Mouse (Mus musculus) hindlimb bud, embryonic 11.5 days (tissue): ENCODE results near the gene Sumf1.

Experiments used
- DNase-seq: peaks from one replicate; pipeline ENCODE4 v3.0.0-alpha.2; 2012; ENCODE audit warnings: low read depth, low spot score; ENCODE audit errors: extremely low spot score

The Sumf1 gene

DNA sequence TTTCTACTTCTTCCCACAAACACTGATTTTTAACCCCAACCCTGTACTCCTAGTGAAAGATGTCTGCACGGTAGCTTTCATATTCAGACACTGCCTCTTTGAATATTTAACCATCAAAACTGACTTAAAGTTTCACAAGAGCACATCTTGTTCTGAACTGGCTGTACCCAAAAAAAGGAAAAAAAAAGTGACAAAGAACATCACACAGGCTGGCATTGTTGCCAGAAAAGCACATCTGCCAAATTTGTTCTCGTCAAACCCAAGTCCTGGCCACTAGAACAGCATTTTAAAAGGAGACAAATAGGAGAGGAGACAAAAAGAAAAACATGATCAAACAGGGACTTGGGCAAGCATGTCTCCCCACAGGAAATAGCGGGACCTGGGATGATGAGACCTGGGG is 91.9 kb downstream of the Sumf1 start:
- no peak for DNase-seq

- DNase-seq: no peak
Measured at GRCm38 (mm10) chr6:108092646-108093045, 92.7 kb downstream of the Sumf1 start.

DNA sequence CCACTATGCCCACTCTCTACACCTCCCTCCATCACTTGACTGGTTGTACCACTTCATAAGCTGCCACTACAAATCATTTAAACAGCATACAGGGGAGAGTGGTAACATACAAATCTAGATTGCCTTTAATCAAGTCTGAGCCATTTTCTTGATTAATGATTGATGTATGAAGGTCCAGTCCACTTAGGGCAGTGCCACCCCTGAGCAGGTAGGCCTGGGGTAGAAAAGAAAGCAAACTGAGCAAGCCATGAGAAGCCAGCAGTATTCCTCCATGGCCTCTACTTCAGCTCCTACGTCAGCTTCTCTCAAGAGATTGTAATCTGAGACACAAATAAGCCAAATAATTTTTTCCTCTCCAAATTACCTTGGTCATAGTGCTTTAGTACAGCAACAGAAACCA is 94.1 kb downstream of the Sumf1 start:
- DNase-seq: no peak

DNA sequence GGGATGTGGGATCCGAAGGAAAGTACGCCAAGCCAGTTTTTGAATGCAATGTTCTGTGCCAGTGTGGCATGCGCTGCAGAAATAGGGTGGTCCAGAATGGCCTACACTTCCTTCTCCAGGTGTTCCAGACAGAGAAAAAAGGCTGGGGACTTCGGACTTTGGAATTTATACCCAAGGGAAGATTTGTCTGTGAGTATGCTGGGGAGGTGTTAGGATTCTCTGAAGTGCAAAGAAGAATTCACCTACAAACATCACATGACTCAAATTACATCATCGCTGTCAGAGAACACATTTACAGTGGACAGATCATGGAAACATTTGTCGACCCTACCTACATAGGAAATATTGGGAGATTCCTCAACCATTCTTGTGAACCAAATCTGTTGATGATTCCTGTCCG is 109.5 kb downstream of the Sumf1 start:
- no peak for DNase-seq

DNA sequence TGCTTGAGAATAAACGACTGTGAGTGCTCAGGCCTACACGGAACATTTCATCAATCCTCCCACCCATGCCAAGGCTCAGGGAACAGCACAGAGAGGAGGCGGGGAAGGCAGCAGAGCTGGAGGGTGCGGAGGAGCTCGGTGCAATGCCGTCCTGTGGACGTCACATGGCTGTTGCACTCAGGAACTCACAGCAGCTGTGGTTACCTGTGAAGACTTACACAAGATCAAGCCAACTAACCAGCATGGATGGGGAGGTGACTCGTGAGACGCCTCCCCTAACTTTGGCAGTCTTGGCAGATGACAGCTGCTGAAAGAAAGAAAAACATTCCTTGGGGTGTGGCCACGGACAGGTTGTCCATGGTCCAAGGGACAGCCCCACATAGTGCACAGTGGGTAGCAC is 110.8 kb downstream of the Sumf1 start:
- DNase-seq: no peak

DNA sequence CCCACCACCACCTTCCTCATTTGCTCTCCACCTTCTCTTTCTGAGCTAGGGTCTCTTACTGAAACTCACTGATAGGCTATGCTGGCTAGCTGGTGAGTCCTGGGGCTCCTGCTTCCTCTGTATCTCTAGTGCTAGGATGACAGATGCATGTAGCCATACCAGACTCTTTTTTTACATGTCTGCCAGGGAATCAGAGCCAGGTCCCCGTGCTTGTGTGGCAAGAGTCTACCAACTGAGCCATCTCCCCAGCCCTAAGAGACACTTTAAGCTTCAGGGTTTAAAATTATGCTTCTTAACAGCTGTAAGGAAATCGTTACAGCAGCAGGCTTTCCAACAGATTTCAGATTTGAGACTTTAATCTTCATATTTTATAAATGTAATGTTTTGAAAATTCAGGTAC is 111.5 kb downstream of the Sumf1 start:
- DNase-seq: no peak

DNA sequence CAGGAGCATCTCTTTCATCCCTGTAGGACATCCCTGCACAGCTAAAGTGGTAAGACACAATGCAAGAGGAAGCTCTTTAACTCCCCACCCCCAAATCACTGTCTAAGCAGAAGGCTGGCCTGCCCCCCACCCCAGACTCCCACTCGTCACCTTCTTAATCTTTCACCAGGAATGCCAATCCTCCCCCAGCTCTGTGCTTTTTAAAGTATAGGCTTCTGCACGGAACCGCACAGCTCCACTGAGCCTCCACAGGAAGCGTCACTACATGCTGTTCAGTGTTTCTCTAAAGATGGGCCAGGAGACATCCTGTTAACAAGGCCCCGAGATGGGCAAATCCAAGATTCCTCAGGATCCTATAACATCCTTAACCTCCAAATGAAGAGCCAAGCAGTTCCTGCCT is 112.3 kb downstream of the Sumf1 start:
- no peak for DNase-seq

- no peak for DNase-seq
Measured at GRCm38 (mm10) chr6:108070947-108071346, 114.4 kb downstream of the Sumf1 start.

GRCm38 (mm10) chr6:108065583-108065982 is 119.8 kb downstream of the Sumf1 start:
- peak; percentile 20 for DNase-seq

- DNase-seq: peak; percentile 79
Measured at GRCm38 (mm10) chr6:108064918-108065526, 120.4 kb downstream of the Sumf1 start, which contains the start of gene Setmar. Gene Setmar (plus strand): TSS chr6:108065045.

GRCm38 (mm10) chr6:108061121-108061520 is 124.3 kb downstream of the Sumf1 start:
- DNase-seq: no peak

GRCm38 (mm10) chr6:108058066-108058465 is 127.3 kb downstream of the Sumf1 start:
- no peak for DNase-seq

GRCm38 (mm10) chr6:108057353-108057752 is 128.0 kb downstream of the Sumf1 start:
- no peak for DNase-seq
